Mouse (Mus musculus) adipocyte (in vitro differentiated cells): ENCODE results near the gene Xpo1.
"Not testable (repeated sequence)": the region's sequence is repeated elsewhere in the genome, so short reads cannot be mapped to it uniquely, and the experiment has no call there.

Experiments
- DNase-seq: peaks from one replicate; pipeline ENCODE4 v3.0.0-alpha.2; 2016; ENCODE audit warnings: low spot score

The Xpo1 gene

GRCm38 (mm10) chr11:23255427-23256193, at the start of gene Xpo1:
Xpo1 (plus strand) TSS chr11:23256041.
- DNase-seq = peak; percentile 99

GRCm38 (mm10) chr11:23209717-23210116, 46.1 kb upstream of the Xpo1 start:
- DNase-seq = no peak

- no peak for DNase-seq
Observed at GRCm38 (mm10) chr11:23210590-23211510, 45.0 kb upstream of the Xpo1 start.

DNA sequence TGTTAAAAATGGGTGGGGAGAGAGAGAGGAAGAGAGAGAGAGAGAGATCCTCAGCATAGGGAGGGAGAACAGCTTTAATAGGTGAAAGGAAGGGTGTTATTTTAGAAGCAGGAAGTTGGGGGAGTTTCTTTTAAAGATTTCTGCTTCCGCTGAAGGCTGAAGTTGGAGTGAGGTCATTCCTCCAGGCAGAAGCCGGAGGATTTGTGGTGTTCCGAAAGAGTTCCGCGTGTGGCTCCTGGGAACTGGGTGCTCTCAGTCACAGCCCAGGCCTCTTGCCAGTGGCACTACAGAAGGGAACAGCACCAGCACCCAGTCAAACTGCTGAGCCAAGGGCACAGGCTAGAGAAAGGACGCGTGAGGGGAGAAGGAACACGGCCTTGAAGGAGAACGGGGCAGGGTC, 38.4 kb upstream of the Xpo1 start:
- no peak for DNase-seq

DNA sequence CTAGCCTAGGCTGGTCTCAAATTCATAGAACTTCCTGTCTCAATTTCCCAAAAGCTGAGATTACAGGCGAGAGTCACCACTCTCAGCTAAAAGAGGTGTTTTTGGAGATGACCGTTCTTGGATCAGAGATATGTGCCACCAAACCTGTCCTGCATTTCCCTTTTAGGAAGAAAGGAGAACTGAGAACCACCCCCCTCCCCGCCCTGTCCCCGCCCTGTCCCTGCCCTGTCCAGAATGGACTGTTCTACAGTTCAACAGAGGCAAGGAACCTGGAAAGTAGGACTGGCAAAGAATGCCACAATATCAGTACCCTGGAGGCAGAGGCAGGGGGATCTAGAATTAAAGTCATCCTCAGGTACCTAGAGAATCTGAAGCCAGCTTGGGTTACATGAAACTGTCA, 19.8 kb upstream of the Xpo1 start:
- DNase-seq = no peak

DNA sequence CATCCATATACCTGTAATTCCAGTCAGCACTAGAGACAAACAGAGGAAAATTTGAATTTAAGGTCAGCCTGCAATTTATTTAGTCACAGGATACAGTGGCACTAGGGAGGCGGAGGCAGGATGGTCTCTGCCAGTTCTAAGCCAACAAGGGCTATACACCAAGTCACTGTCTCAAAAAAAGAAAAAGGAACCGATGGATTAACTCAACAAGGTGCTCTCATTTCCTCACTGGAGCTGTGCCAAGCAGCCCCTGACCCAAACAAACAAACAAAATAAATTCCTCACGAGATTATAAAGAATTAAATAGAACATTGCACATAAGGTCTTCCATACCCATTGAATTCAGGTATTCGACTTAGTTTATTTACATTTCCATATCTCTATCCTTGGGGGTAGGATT, 1.9 kb upstream of the Xpo1 start:
- DNase-seq = no peak

GRCm38 (mm10) chr11:23254548-23254947, 1.3 kb upstream of the Xpo1 start:
- DNase-seq = no peak

GRCm38 (mm10) chr11:23255053-23255426, 801 bp upstream of the Xpo1 start:
- no peak for DNase-seq

DNA sequence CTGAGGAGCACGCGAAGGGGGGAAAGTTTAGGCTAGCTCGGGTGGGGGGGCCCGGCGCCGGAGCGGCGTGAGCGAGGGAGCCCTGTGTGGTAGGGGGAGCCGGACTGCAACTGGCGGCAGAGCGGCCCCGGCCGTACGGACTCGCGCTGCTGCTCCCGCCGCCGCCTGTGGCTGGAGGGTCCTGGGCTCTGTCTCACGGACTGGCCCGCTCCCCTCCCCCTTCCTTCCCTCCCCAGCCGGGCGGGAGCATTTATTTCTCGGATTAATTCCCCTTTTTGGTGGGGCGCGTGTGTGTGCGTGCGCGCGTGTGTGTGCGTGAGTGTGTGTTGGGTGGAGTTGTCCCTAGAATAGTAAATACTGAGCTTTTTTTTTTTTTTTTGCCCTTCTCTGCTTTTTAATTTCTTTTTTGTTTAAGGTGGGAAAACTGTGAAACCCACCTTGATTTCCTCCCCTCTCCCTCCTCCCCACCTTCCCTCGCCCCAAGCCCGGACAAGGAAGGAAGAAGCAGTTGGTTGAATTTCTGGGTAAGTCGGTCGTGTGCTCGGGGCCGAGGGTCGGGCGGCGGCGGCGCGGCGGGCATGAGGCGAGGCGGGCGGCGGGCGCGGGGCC, 457 bp downstream of the Xpo1 start:
- DNase-seq = no peak

DNA sequence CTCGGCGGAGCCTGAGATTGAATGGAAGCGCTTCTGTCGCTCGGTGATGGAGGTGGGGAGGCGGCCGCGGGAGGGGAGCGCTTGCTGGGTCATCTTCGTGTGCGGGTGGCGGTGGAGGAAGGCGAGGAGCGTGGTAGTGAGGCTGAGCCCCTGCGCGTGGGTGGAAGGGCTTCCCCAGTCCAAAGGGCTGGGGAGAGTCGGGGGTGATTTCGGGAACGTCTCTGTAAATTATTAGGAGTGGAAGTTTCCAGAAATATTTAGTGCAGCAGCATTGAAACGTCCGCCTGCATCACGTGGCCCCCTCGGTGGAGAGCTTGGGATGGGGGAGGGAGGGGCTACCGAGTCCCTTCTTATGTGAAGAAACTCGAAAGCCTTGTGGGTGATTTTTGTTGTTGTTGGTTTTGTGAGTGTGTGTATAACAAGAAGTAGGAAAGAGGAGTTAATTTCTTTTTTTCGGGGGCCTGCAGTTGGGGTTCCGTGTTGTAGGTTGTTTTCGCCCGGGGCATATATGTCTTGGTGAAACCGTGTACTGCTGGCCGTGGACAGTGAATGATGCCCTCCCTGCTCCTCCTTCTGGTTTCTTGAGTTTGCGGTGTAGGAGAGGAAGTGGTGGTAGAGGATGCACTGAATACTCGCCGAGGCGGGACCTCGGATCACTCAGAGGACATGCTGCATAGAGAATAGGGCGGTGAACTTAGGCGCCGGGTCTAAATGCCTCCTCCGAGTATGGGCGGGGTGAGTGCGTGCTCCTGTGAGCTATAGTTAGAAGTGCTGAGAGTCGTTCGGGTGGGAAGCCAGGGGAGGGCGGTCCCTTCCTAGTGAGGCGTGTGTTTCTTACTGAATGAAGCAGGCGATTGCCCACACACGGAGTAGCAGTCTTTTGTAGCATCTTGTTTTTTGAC, 1.2 kb downstream of the Xpo1 start:
- peak; percentile 76 for DNase-seq

DNA sequence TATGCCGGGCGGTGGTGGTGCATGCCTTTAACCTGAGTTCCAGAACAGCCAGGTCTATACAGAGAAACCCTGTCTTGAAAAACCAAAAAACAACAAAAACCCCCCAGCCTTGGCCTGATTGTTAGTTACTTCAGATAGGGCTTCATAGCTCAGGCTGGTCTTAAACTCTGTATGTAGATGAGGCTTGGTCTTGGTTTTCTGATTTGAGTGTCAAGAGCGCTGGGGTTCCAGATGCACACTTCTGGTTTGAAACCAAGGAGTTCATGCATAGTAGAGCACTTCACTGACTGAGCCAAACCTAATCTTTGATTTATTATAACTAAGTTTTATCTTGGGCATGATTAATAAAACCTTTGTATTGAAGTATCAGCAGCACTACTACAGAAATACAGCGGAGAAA, 3.2 kb downstream of the Xpo1 start:
- no peak for DNase-seq

DNA sequence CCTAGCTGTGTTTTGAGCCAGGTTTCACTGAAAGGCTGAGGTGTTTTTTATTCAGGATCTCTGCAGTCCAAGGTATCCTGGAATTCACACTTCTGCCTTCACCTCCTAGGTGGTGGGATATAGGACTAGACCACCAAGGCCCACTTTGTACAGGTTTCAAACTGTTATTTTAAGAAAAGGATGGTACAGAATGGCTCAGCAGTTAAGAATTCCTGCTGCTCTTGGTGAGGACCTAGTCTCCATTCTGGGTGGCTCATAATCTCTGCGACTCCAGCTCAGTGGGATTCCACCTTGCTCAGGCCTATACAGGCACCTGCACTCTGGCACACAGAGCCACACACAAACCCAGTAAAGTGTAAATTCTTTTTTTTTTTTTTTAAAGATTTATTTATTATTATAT, 3.6 kb downstream of the Xpo1 start:
- no peak for DNase-seq

DNA sequence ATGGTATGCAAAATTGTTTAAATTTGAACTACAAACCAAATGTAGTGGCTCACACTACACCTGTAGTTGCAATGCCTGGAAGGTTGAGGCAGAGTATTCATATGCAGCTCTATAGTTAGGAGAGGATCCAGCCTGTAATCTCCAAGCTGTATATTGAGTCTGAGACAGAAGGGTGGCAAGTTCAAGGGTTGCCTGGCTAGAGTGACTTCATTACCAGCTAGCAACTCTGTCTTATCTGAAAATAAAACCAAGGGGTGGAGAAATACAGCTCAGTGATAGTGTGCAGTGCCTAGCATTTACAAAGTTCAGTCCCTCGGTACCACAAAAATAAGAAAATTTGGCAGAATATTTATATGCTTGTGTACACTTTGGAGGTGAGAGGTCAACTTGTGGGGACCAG, 4.3 kb downstream of the Xpo1 start:
- DNase-seq = no peak

DNA sequence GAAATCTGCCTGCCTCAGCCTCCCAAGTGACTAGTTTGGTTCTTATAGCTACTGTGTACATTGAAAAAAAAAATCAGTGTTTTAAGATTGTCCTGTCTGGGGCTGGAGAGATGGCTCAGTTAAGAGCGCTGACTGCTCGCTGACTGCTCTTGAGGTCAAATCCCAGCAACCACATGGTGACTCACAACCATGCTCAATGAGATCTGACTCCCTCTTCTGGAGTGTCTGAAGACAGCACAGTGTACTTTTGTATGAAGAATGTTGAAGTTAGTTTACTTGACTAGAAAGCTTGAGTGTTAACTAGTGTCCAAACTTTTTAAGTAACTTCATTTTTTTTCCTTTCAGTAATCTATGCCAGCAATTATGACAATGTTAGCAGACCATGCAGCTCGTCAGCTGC, 5.6 kb downstream of the Xpo1 start:
- no peak for DNase-seq

GRCm38 (mm10) chr11:23264949-23265348, 9.1 kb downstream of the Xpo1 start:
- no peak for DNase-seq

DNA sequence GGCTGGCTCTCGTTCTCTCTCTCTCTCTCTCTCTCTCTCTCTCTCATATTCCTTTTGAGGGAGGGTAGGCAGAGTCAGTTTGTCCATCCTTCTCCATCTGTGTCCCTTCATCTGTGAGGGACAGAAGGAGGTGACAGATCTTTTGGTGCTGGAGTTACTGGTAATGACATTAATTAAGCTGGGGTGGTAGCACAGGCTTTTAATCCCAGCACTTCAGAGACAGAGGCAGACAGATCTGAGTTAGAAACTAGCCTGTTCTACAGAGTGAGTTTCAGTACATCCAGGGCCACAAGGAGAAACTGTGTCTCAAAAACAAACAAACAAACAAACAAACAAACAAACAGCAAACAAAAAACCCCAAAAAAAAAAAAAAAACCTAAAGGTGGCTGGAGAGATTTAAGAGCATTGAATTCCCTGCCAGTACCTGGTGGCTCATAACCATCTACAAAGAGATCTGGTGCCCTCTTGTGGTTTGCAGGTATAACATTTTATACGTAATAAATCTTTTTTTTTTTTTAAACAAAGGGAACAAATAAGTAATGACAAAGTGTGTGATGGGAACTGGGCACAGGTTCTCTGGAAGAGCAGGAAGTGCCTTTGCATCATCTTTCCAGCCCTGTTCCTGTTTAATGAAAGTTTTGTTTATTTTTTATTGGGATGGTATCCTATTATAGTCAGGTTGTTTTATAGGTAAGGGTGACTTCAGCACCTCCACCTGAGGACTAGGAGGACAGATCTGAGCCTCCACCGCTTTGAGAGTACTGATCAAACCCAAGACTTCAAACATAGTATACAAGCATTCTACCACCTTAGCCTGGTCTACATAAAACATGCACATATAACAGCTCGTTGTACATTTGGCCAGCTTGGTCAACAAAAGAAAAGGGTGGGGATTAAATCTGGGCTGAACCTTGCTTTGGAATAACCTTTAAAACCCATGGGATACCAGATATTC, 16.2 kb downstream of the Xpo1 start:
- peak; percentile 66 for DNase-seq

- no peak for DNase-seq
Observed at GRCm38 (mm10) chr11:23275780-23276179, 19.9 kb downstream of the Xpo1 start.

DNA sequence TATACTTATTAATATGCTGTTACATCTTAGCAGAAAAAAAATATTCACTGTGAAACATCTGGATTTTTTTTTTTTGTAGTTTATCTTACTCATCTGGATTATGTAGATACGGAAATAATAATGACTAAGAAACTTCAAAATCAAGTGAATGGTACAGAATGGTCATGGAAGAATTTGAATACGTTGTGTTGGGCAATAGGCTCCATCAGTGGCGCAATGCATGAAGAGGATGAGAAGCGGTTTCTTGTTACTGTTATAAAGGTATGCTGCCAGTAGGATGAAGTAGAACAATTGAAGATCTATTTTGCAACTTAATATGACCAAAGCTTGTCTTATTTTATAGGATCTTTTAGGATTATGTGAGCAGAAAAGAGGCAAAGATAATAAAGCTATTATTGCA, 28.6 kb downstream of the Xpo1 start:
- DNase-seq = no peak

- not testable (repeated sequence) for DNase-seq
Observed at GRCm38 (mm10) chr11:23288866-23289265, 33.0 kb downstream of the Xpo1 start.

GRCm38 (mm10) chr11:23297379-23297778, 41.5 kb downstream of the Xpo1 start:
- no peak for DNase-seq

- DNase-seq = no peak
Observed at GRCm38 (mm10) chr11:23298301-23298700, 42.5 kb downstream of the Xpo1 start.
